Mouse (Mus musculus): ENCODE data around the gene Zfp59.

Zfp59 gene

DNA sequence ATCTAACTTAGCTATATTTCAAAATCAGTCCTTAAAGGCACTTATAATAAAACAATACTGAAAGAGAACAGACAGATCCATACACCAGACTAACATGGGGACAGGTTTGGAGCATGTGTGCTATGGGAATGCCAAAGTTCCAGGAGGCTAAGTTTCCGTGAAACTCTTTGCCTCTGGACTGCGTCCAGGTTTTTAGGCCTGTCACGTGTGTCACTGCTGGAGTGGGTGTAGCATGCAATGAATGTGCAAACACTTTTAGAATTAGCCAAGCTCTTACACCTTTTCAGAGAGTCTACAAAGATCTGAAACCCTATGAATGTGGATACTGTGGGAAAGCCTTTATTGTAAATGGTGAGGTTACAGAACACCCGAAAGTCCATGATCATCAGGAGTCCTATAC, 43.3 kb downstream of the Zfp59 start:
- DNase-seq, result no peak

DNA sequence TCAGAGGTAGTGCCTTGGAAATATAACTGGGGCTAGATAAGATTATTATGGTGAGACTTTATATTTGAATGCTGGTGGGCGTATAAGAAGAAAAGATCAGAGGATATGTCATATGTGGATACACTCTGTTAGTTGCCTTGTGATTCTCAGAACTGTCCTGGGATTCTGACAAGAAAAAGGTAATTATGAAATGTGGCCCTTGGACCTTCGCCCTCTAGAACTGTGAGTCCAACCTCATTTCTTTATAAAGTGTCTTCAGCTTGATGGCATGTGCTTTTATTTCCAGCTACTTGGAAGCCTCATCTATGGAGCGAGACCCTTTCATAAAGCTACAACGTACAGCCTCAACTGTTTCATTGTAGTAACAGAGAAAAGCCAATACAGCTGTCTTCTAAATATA, 62.2 kb downstream of the Zfp59 start:
- DNase-seq, result no peak

DNA sequence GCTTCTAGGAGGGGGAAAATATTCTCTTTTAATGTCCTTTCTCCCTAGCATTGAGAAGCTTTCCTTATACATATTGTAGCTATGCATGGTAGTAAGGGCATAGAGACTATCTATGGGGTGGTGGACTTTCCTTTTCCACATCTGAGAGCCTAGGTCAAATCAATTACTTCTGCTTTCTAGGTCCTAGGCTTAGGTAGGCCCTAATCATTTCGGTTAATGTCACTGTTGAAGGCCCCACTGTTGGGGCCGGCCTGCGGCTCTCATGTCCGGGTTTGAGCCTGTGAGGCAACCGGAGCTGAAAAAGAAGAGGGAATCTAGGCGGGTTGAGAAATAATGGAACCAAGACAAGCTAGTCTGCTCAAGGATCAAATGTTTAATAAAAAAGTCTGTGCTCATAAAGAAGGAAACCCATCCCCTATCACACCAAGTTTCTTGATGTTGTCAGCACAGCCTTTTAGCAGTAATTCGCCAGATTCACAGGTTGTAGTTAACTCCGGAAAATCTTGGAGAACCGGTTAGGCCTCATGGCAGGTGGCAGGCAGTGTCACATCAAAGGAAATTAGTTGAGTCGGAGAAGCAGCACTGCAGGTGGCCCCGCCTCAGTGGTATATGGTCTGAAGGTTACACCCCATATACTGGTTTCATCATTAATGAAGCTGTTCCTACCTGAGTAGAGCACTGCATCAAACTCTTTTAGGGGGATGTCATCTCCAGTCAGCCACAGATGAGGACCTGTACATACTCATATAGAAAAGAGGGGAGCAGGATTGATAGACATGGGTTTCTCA, 66.8 kb downstream of the Zfp59 start:
- DNase-seq, result no peak
